Mouse (Mus musculus) spleen, postnatal 10 days (tissue): Measurements from ENCODE around the gene Exoc6b.
"Not testable (repeated sequence)": the region's sequence is repeated elsewhere in the genome, so short reads cannot be mapped to it uniquely, and the experiment has no call there.

Source experiments
- DNase-seq, 2 experiments: peaks; one replicate each; pipeline ENCODE4 v3.0.0; 2021 to 2022; ENCODE audit warnings: low spot score in 2 of 2

The Exoc6b gene

GRCm38 (mm10) chr6:84631588-84631987 is 437.7 kb downstream of the Exoc6b start:
- no peak for DNase-seq

GRCm38 (mm10) chr6:84630276-84630675 is 439.0 kb downstream of the Exoc6b start:
- no peak for DNase-seq

GRCm38 (mm10) chr6:84628831-84629230 is 440.5 kb downstream of the Exoc6b start:
- DNase-seq, result no peak

GRCm38 (mm10) chr6:84626398-84626797 is 442.9 kb downstream of the Exoc6b start:
- no peak for DNase-seq

- no peak for DNase-seq
Measured at GRCm38 (mm10) chr6:84619166-84619565, 450.1 kb downstream of the Exoc6b start.

- no peak for DNase-seq
Measured at GRCm38 (mm10) chr6:84617051-84617450, 452.3 kb downstream of the Exoc6b start.

GRCm38 (mm10) chr6:84616586-84616985 is 452.7 kb downstream of the Exoc6b start:
- DNase-seq, result no peak

GRCm38 (mm10) chr6:84613561-84613960 is 455.8 kb downstream of the Exoc6b start:
- no peak for DNase-seq

- DNase-seq, result no peak
Measured at GRCm38 (mm10) chr6:84601136-84601889, 468.0 kb downstream of the Exoc6b start.

- not testable (repeated sequence) for DNase-seq
Measured at GRCm38 (mm10) chr6:84599296-84599695, 470.0 kb downstream of the Exoc6b start.

GRCm38 (mm10) chr6:84598725-84599124 is 470.6 kb downstream of the Exoc6b start:
- DNase-seq, result no peak

- DNase-seq, result no peak
Measured at GRCm38 (mm10) chr6:84594626-84595025, 474.7 kb downstream of the Exoc6b start.

GRCm38 (mm10) chr6:84593693-84594092 is 475.6 kb downstream of the Exoc6b start, which contains the start of gene Cyp26b1:
TSS of gene Cyp26b1 (minus strand) at chr6:84593908.
- no peak for DNase-seq

GRCm38 (mm10) chr6:84590961-84591745 is 478.2 kb downstream of the Exoc6b start:
- peak in 1 of 2 experiments; percentile 9 for DNase-seq

GRCm38 (mm10) chr6:84589742-84590686 is 479.3 kb downstream of the Exoc6b start:
- DNase-seq, result peak; percentile 48 to 78

- peak in 1 of 2 experiments; percentile 14 for DNase-seq
Measured at GRCm38 (mm10) chr6:84588895-84589652, 480.2 kb downstream of the Exoc6b start.

- DNase-seq, result peak in 1 of 2 experiments; percentile 15
Measured at GRCm38 (mm10) chr6:84588221-84588894, 481.0 kb downstream of the Exoc6b start.

GRCm38 (mm10) chr6:84587471-84588101 is 481.7 kb downstream of the Exoc6b start:
- DNase-seq, result peak in 1 of 2 experiments; percentile 35

GRCm38 (mm10) chr6:84586551-84587200 is 482.6 kb downstream of the Exoc6b start:
- DNase-seq, result peak in 1 of 2 experiments; percentile 10
